Mouse (Mus musculus) spleen, adult 18-20 months (tissue): Measurements from ENCODE around the gene Pdgfra.
A peak's percentile ranks its signal among the peaks of the same experiment; 100 is the strongest.

Source experiments
- DNase-seq, 2 experiments: peaks; one replicate each; pipeline ENCODE4 v3.0.0; 2022; ENCODE audit warnings: mixed read lengths in 2 of 2

Gene Pdgfra

GRCm38 (mm10) chr5:75155741-75156553 lies 3.9 kb downstream of the Pdgfra start:
- DNase-seq, result peak; percentile 39 to 63

GRCm38 (mm10) chr5:75156554-75157036 lies 4.5 kb downstream of the Pdgfra start:
- no peak for DNase-seq

- peak in 1 of 2 experiments; percentile 27 for DNase-seq
Observed at GRCm38 (mm10) chr5:75157038-75157437, 4.9 kb downstream of the Pdgfra start.

- DNase-seq, result no peak
Observed at GRCm38 (mm10) chr5:75160530-75161170, 8.6 kb downstream of the Pdgfra start.

- DNase-seq, result no peak
Observed at GRCm38 (mm10) chr5:75161586-75161985, 9.5 kb downstream of the Pdgfra start.

GRCm38 (mm10) chr5:75163289-75163951 lies 11.3 kb downstream of the Pdgfra start:
- no peak for DNase-seq

GRCm38 (mm10) chr5:75164688-75165087 lies 12.6 kb downstream of the Pdgfra start:
- DNase-seq, result no peak

- DNase-seq, result no peak
Observed at GRCm38 (mm10) chr5:75169837-75170236, 17.7 kb downstream of the Pdgfra start.

GRCm38 (mm10) chr5:75171859-75172258 lies 19.8 kb downstream of the Pdgfra start:
- DNase-seq, result no peak

- DNase-seq, result no peak
Observed at GRCm38 (mm10) chr5:75179249-75179648, 27.2 kb downstream of the Pdgfra start.

GRCm38 (mm10) chr5:75179726-75180290 lies 27.7 kb downstream of the Pdgfra start:
- DNase-seq, result no peak

- no peak for DNase-seq
Observed at GRCm38 (mm10) chr5:75183653-75184052, 31.6 kb downstream of the Pdgfra start.

GRCm38 (mm10) chr5:75184112-75184511 lies 32.0 kb downstream of the Pdgfra start:
- no peak for DNase-seq

GRCm38 (mm10) chr5:75184693-75185235 lies 32.7 kb downstream of the Pdgfra start:
- no peak for DNase-seq

GRCm38 (mm10) chr5:75185584-75185983 lies 33.5 kb downstream of the Pdgfra start:
- no peak for DNase-seq

- DNase-seq, result no peak
Observed at GRCm38 (mm10) chr5:75189319-75189987, 37.4 kb downstream of the Pdgfra start.

- no peak for DNase-seq
Observed at GRCm38 (mm10) chr5:75193107-75193506, 41.0 kb downstream of the Pdgfra start.

- DNase-seq, result no peak
Observed at GRCm38 (mm10) chr5:75198413-75198812, 46.3 kb downstream of the Pdgfra start.

- no peak for DNase-seq
Observed at GRCm38 (mm10) chr5:75199698-75200365, 47.7 kb downstream of the Pdgfra start.

- no peak for DNase-seq
Observed at GRCm38 (mm10) chr5:75200366-75200724, 48.3 kb downstream of the Pdgfra start.

- no peak for DNase-seq
Observed at GRCm38 (mm10) chr5:75207905-75208304, 55.8 kb downstream of the Pdgfra start.

GRCm38 (mm10) chr5:75209966-75210365 lies 57.9 kb downstream of the Pdgfra start:
- no peak for DNase-seq
